Mouse (Mus musculus) heart, postnatal 25 days (tissue): ENCODE results near the gene Eprs. TPM values are rescaled to one million over a fixed set of nuclear protein-coding genes. Genes with fewer than 3 reads are reported as not detected.

Experiments
- microRNA-seq: library from miRNA; unstranded; fragments of <30 nt; microRNA quantifications from one replicate; pipeline ENCODE4 v1.2.0, GENCODE M21; 2022
- total RNA-seq, 2 experiments: library from RNA; stranded (reverse); gene quantifications; 2 replicates each; pipeline ENCODE4 v1.2.3; 2021

Gene Eprs
- total RNA-seq, 2 experiments from 2014 or later: 76.0 to 80.9 TPM

Small RNA genes within 50 kb of the gene (microRNA-seq; reads per million reads assigned to microRNA genes)
- gene Mir194-1: 29.5 reads per million, percentile 42 among the genes with 10 or more reads in this experiment
- gene Mir215: 56.4 reads per million, percentile 50 among the genes with 10 or more reads in this experiment

Other genes starting within 250 kb of the Eprs start
- gene Rab3gap2, start 158.9 kb upstream of the Eprs start, total RNA-seq: 10 to 100 TPM; 20.6 to 20.7 TPM
- gene Iars2, start 33.6 kb upstream of the Eprs start, total RNA-seq: 10 to 100 TPM; 70.8 to 73.1 TPM
- 10 to 100 TPM; 25.5 to 32.6 TPM for gene Bpnt1, start 30.9 kb upstream of the Eprs start, total RNA-seq
- not detected for gene Slc30a10, start 91.8 kb downstream of the Eprs start, total RNA-seq